In the genomic region with DNA sequence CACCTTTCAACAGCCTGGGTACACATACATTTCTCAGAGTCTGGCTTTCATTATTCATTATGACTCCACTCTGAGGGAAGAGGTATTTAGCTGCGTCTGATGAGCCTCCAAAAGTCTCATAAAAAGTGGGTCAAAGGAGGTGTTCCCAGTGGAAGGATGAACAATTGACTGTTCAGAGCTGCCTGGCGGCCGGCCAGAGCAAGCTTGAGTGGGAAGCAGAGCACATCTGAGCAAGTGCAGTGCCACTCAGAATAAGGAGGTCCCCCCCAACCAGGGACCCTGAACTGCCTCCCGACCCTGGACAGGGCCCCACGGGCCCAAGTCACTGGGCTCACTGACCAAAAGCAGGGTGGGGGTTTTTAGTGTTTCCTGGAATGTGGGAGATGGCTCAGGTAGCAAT, we compare ENCODE assay signal across 10 mouse cellular contexts.
DNase-seq lines count a peak whose midpoint lies in the region; ATAC-seq and TF ChIP-seq lines count a peak whose summit lies in the region.
"Had no signal": no experiment of that assay in that cellular context is flagged by ENCODE, and none has a peak within 500 bp of the region (broad histone marks: within the 10 kb centered on the region; RNA-seq: fewer than 3 reads in every experiment).

No protein-coding gene starts in this region.

- H3K27ac ChIP-seq in midbrain, postnatal 0 days (ENCODE audit: low read depth, low read length), result 0 out of 2 replicates have a peak overlapping the region, but pooled peaks have one; percentile 6

- peak; percentile 7 for DNase-seq in adrenal gland, adult 2 months
- DNase-seq in adrenal gland, postnatal 4 days (ENCODE audit: low spot score in 2 of 2), result no peak
- DNase-seq in layer of hippocampus, adult 11-12 months (ENCODE audit: low spot score), result peak; percentile 33
- DNase-seq in layer of hippocampus, adult 9-10 months (ENCODE audit: low spot score), result no peak
- peak; percentile 15 to 56 for DNase-seq in layer of hippocampus, adult 18-20 months (ENCODE audit: low spot score in 2 of 2)
- peak; percentile 51 for DNase-seq in midbrain, postnatal 0 days (ENCODE audit: low spot score)
- no peak for DNase-seq in spleen, postnatal 36 days (ENCODE audit: low spot score in 2 of 2)
- DNase-seq: thymus, postnatal 36 days had no signal

- no peak overlapping the region for H3K9ac ChIP-seq in midbrain, postnatal 0 days (replicated peaks; ENCODE audit: low read length, poor library complexity, severe bottlenecking)

- no peak overlapping the region for H3K4me2 ChIP-seq in midbrain, postnatal 0 days (ENCODE audit: low read depth, low read length, poor library complexity, severe bottlenecking)

- no peaks in the 10 kb centered on the region for H3K27me3 ChIP-seq in midbrain, postnatal 0 days (ENCODE audit: insufficient read depth, low read length)

- H3K9me3 ChIP-seq in midbrain, postnatal 0 days (ENCODE audit: low read length), result no peaks in the 10 kb centered on the region

- no peak for ATAC-seq in midbrain, postnatal 0 days (ENCODE audit: low FRiP score)
- no peak for ATAC-seq in megakaryocyte-erythroid progenitor cell, adult 5-6 weeks (replicated peaks; ENCODE audit: low FRiP score, low TSS enrichment, poor library complexity, severe bottlenecking)

- no peak overlapping the region for H3K4me3 ChIP-seq in midbrain, postnatal 0 days (ENCODE audit: low read depth, low read length)
- H3K4me3 ChIP-seq: erythroblast, embryonic 14.5 days had no signal

- H3K4me1 ChIP-seq in midbrain, postnatal 0 days (ENCODE audit: insufficient read depth, low read length), result no peaks in the 10 kb centered on the region

- 39% methylated on average over 5 of the region's 5 CpGs for WGBS in midbrain, postnatal 0 days

- no peak for TF ChIP-seq CTCF in midbrain, postnatal 0 days (IDR thresholded peaks at IDR 0.05)

- no peaks in the 10 kb centered on the region for H3K36me3 ChIP-seq in midbrain, postnatal 0 days (ENCODE audit: insufficient read depth, low read length)

Comparison
In these comparisons a context has a peak if more than half of its experiments do, and no peak if none do; other contexts are left out.
1. DNase-seq: peak in adrenal gland, adult 2 months (single experiment), layer of hippocampus, adult 11-12 months (single experiment), layer of hippocampus, adult 18-20 months (2 of 2) and midbrain, postnatal 0 days (single experiment); none in adrenal gland, postnatal 4 days (0 of 2), layer of hippocampus, adult 9-10 months (single experiment) and spleen, postnatal 36 days (0 of 2).